Mouse (Mus musculus) heart, postnatal 10 days (tissue): ENCODE results near the gene Sult6b1. TPM values are rescaled to one million over a fixed set of nuclear protein-coding genes. Genes with fewer than 3 reads are reported as not detected.

Experiments used
- DNase-seq, 2 experiments: peaks; one replicate each; pipeline ENCODE4 v3.0.0; 2021
- intact Hi-C: fragments of 180-260 bp; cut with DNase I; formaldehyde crosslinking; loops from one replicate; pipeline ENCODE4 v1.15.1; 2025
- total RNA-seq, 2 experiments: library from RNA; stranded (reverse); gene quantifications; 2 replicates each; pipeline ENCODE4 v1.2.3; 2021

Gene Sult6b1
- not detected for total RNA-seq

- intact Hi-C loops: no loop called here
- DNase-seq: no peak
Observed at GRCm38 (mm10) chr17:78906892-78907291, at the start of gene Sult6b1. Gene Sult6b1, minus strand, starts transcription at chr17:78906992.

- intact Hi-C loops: no loop called here
- DNase-seq: no peak
Observed at GRCm38 (mm10) chr17:78953240-78953639, 46.4 kb upstream of the Sult6b1 start.

- intact Hi-C loops: no loop called here
- DNase-seq: no peak
Observed at GRCm38 (mm10) chr17:78952070-78952469, 45.3 kb upstream of the Sult6b1 start.

GRCm38 (mm10) chr17:78951225-78951624 lies 44.4 kb upstream of the Sult6b1 start:
- intact Hi-C loops: no loop called here
- DNase-seq: no peak

- no peak for DNase-seq
- intact Hi-C loops: no loop called here
Observed at GRCm38 (mm10) chr17:78942579-78942978, 35.8 kb upstream of the Sult6b1 start.

GRCm38 (mm10) chr17:78938927-78939326 lies 32.1 kb upstream of the Sult6b1 start:
- intact Hi-C loops: no loop called here
- DNase-seq: no peak

- intact Hi-C loops: no loop called here
- no peak for DNase-seq
Observed at GRCm38 (mm10) chr17:78937229-78937853, 30.5 kb upstream of the Sult6b1 start.

GRCm38 (mm10) chr17:78936466-78937228 lies 29.9 kb upstream of the Sult6b1 start, which contains the start of the genes Cebpz and Ndufaf7:
Gene Cebpz, minus strand, starts transcription at chr17:78937066.
Gene Ndufaf7, plus strand, starts transcription at chr17:78937136.
- DNase-seq: peak; percentile 97 to 99
- intact Hi-C loops: no loop called here

GRCm38 (mm10) chr17:78935857-78936256 lies 29.1 kb upstream of the Sult6b1 start:
- intact Hi-C loops: no loop called here

GRCm38 (mm10) chr17:78917696-78918095 lies 10.9 kb upstream of the Sult6b1 start:
- intact Hi-C loops: loop anchor here (5.0 kb wide), 1 partner anchor 80 kb away; the partner anchor contains the start of genes Gpatch11 and Heatr5b
- no peak for DNase-seq

More at GRCm38 (mm10) chr17:78935857-78936256, 29.1 kb upstream of the Sult6b1 start:
- no peak for DNase-seq

GRCm38 (mm10) chr17:78916899-78917298 lies 10.1 kb upstream of the Sult6b1 start:
- no peak for DNase-seq
- intact Hi-C loops: loop anchor here (5.0 kb wide), 1 partner anchor 80 kb away; the partner anchor contains the start of genes Gpatch11 and Heatr5b

- DNase-seq: peak; percentile 87 to 89
- intact Hi-C loops: loop anchor here (5.0 kb wide), 1 partner anchor 79 kb away; the partner anchor contains the start of genes Gpatch11 and Heatr5b
Observed at GRCm38 (mm10) chr17:78916369-78916813, 9.6 kb upstream of the Sult6b1 start, which contains the start of gene Cebpzos. Gene Cebpzos, plus strand, starts transcription at chr17:78916500.

- intact Hi-C loops: loop anchor here (5.0 kb wide), 1 partner anchor 78 kb away; the partner anchor contains the start of genes Gpatch11 and Heatr5b
- DNase-seq: no peak
Observed at GRCm38 (mm10) chr17:78915772-78916171, 9.0 kb upstream of the Sult6b1 start.

GRCm38 (mm10) chr17:78913921-78914320 lies 7.1 kb upstream of the Sult6b1 start:
- no peak for DNase-seq
- intact Hi-C loops: no loop called here

- DNase-seq: peak; percentile 30 to 37
- intact Hi-C loops: no loop called here
Observed at GRCm38 (mm10) chr17:78912861-78913281, 6.1 kb upstream of the Sult6b1 start.

GRCm38 (mm10) chr17:78909374-78909773 lies 2.6 kb upstream of the Sult6b1 start:
- intact Hi-C loops: no loop called here
- DNase-seq: no peak

GRCm38 (mm10) chr17:78903158-78903557 lies 3.6 kb downstream of the Sult6b1 start:
- no peak for DNase-seq
- intact Hi-C loops: no loop called here

GRCm38 (mm10) chr17:78895394-78895793 lies 11.4 kb downstream of the Sult6b1 start:
- peak; percentile 58 to 74 for DNase-seq
- intact Hi-C loops: no loop called here

- intact Hi-C loops: no loop called here
- DNase-seq: no peak
Observed at GRCm38 (mm10) chr17:78894991-78895390, 11.8 kb downstream of the Sult6b1 start.

GRCm38 (mm10) chr17:78891020-78891419 lies 15.8 kb downstream of the Sult6b1 start:
- no peak for DNase-seq
- intact Hi-C loops: no loop called here

GRCm38 (mm10) chr17:78889184-78889583 lies 17.6 kb downstream of the Sult6b1 start:
- intact Hi-C loops: no loop called here

More at GRCm38 (mm10) chr17:78889184-78889583, 17.6 kb downstream of the Sult6b1 start:
- DNase-seq: no peak
